Mouse (Mus musculus): ENCODE results near the gene Gm20388. TPM values are rescaled to one million over a fixed set of nuclear protein-coding genes. Genes with fewer than 3 reads are reported as not detected.

The Gm20388 gene
- polyA plus RNA-seq, 1 experiment from 2014 or later = not detected

DNA sequence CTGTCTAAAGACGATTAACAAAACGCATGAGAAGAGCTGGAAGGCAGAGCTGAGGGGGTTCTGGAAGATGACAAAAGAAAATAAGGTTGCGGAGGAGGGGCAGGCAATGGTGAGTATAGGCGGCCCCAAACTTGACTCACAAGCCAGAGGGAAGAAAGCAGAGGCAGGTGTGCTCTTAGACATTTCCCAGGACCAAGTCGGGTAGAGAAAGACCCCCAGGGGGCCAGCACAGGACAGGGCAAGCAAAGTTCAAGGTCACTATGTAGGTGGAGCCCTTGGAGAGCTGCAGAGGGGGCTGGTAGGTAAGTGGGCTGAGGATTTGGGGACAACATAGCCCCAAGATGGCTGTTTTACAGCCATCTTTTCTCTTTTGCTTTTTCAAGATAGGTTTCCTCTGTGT is 168.7 kb downstream of the Gm20388 start:
- H3K4me2 ChIP-seq (ENCODE audit: low read length) = no peak overlapping the region
- no peaks in the 10 kb centered on the region for H3K4me1 ChIP-seq (ENCODE audit: control insufficient read depth in 2 of 2, insufficient read depth in 2 of 2, low read length in 2 of 2)
- H3K9ac ChIP-seq (ENCODE audit: low read length) = no peak overlapping the region
- H3K9me3 ChIP-seq (ENCODE audit: control insufficient read depth, low read length) = no peaks in the 10 kb centered on the region
- no peak for ATAC-seq (ENCODE audit: insufficient number of reproducible peaks, insufficient read depth, low FRiP score, low read depth)
- H3K36me3 ChIP-seq (ENCODE audit: control insufficient read depth, insufficient read depth, low read length) = peaks cover 37% of the 10 kb centered on the region
- H3K27ac ChIP-seq (replicated peaks in 1 of 2; ENCODE audit: control insufficient read depth in 1 of 2, insufficient read depth in 1 of 2, low read depth in 2 of 2, low read length in 2 of 2) = no peak overlapping the region
- 63% methylated on average over 5 of the region's 5 CpGs for WGBS
- H3K27me3 ChIP-seq (ENCODE audit: control insufficient read depth, insufficient read depth, low read length) = no peaks in the 10 kb centered on the region
- H3K4me3 ChIP-seq (ENCODE audit: control insufficient read depth in 1 of 2, insufficient read depth in 1 of 2, low read depth in 1 of 2, low read length in 2 of 2) = no peak overlapping the region

DNA sequence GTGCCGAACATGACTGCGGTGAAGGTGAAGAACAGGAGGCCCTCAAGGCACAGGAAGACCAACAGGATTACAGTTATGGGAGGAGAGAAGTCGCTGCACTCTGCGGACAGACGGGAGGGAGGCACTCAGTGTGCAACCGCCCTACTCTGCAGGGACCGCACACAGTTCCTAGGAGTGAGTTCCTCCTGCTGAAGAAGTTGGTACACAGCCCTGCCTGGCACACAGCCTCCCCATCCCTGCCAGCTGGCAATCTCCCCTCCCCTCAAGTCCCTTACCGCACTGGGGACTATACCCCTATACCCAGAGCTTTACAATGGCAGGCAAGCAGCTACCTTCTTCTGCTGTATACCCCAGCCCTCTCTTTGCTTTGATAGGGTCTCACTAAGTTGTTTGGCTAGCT is 172.6 kb downstream of the Gm20388 start:
- H3K27ac ChIP-seq (replicated peaks in 1 of 2; ENCODE audit: control insufficient read depth in 1 of 2, insufficient read depth in 1 of 2, low read depth in 2 of 2, low read length in 2 of 2) = no peak overlapping the region
- WGBS = 88% methylated on average over 8 of the region's 8 CpGs
- H3K4me3 ChIP-seq (ENCODE audit: control insufficient read depth in 1 of 2, insufficient read depth in 1 of 2, low read depth in 1 of 2, low read length in 2 of 2) = no peak overlapping the region
- H3K4me1 ChIP-seq (ENCODE audit: control insufficient read depth in 2 of 2, insufficient read depth in 2 of 2, low read length in 2 of 2) = no peaks in the 10 kb centered on the region
- peaks cover 74% of the 10 kb centered on the region for H3K36me3 ChIP-seq (ENCODE audit: control insufficient read depth, insufficient read depth, low read length)
- H3K4me2 ChIP-seq (ENCODE audit: low read length) = no peak overlapping the region
- H3K27me3 ChIP-seq (ENCODE audit: control insufficient read depth, insufficient read depth, low read length) = no peaks in the 10 kb centered on the region
- no peak overlapping the region for H3K9ac ChIP-seq (ENCODE audit: low read length)
- H3K9me3 ChIP-seq (ENCODE audit: control insufficient read depth, low read length) = no peaks in the 10 kb centered on the region
- ATAC-seq (ENCODE audit: insufficient number of reproducible peaks, insufficient read depth, low FRiP score, low read depth) = no peak

DNA sequence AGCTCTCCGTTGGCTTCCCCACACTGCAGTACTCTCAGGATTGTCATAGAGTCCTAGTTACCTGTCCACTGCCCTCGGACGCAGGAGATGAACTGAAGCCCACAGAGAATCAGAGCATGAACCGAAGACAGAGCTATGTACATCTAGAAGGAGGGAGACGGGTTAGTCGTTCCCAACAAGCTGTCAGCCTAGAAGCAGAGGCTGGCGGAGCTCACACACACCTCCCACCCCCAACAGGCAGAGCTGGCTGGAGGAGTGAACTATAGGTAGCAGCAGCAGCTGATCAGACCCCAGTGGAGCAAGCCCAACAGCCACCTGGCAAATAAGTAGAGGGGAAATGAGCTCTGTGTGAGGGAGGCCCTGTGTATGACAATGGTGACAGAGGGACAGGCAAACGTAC is 174.1 kb downstream of the Gm20388 start:
- H3K4me2 ChIP-seq (ENCODE audit: low read length) = no peak overlapping the region
- no peaks in the 10 kb centered on the region for H3K27me3 ChIP-seq (ENCODE audit: control insufficient read depth, insufficient read depth, low read length)
- H3K9ac ChIP-seq (ENCODE audit: low read length) = no peak overlapping the region
- no peak overlapping the region for H3K4me3 ChIP-seq (ENCODE audit: control insufficient read depth in 1 of 2, insufficient read depth in 1 of 2, low read depth in 1 of 2, low read length in 2 of 2)
- peaks cover 82% of the 10 kb centered on the region for H3K36me3 ChIP-seq (ENCODE audit: control insufficient read depth, insufficient read depth, low read length)
- H3K27ac ChIP-seq (replicated peaks in 1 of 2; ENCODE audit: control insufficient read depth in 1 of 2, insufficient read depth in 1 of 2, low read depth in 2 of 2, low read length in 2 of 2) = no peak overlapping the region
- H3K9me3 ChIP-seq (ENCODE audit: control insufficient read depth, low read length) = no peaks in the 10 kb centered on the region
- ATAC-seq (ENCODE audit: insufficient number of reproducible peaks, insufficient read depth, low FRiP score, low read depth) = no peak
- WGBS = 86% methylated on average over 8 of the region's 8 CpGs
- H3K4me1 ChIP-seq (ENCODE audit: control insufficient read depth in 2 of 2, insufficient read depth in 2 of 2, low read length in 2 of 2) = no peaks in the 10 kb centered on the region

DNA sequence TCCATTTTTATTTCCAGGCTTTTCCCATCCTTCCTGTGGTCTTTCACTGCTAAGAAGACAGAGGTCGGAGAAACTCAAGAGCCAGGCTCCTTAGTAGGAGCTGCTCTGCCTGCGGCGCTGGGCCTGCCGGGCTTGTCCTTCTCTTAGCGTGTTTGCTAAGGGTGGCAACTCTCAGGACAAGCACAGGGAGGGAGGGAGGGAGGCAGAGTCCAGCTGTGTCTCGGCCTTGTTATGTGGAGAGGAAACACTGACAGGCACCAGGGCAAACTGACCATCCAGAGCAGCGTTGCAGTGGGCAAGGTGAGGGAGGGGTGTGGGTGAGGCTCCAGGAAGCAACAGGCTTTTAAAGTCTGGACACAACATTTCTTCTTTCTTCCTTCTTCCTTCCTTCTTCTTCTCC is 178.9 kb downstream of the Gm20388 start:
- Histone ChIP-seq H3K4me3 (ENCODE audit: control insufficient read depth in 1 of 2, insufficient read depth in 1 of 2, low read depth in 1 of 2, low read length in 2 of 2) (no peak overlapping the region), H3K9ac (ENCODE audit: low read length) (no peak overlapping the region), H3K27ac (replicated peaks in 1 of 2; ENCODE audit: control insufficient read depth in 1 of 2, insufficient read depth in 1 of 2, low read depth in 2 of 2, low read length in 2 of 2) (no peak overlapping the region), H3K9me3 (ENCODE audit: control insufficient read depth, low read length) (no peaks in the 10 kb centered on the region), H3K4me2 (ENCODE audit: low read length) (no peak overlapping the region), H3K36me3 (ENCODE audit: control insufficient read depth, insufficient read depth, low read length) (peaks cover 81% of the 10 kb centered on the region), H3K27me3 (ENCODE audit: control insufficient read depth, insufficient read depth, low read length) (no peaks in the 10 kb centered on the region), H3K4me1 (ENCODE audit: control insufficient read depth in 2 of 2, insufficient read depth in 2 of 2, low read length in 2 of 2) (peaks cover 0 to 2% of the 10 kb centered on the region in 2 experiments; a peak in 1 of 4 replicates)
- ATAC-seq (ENCODE audit: insufficient number of reproducible peaks, insufficient read depth, low FRiP score, low read depth) = no peak
- 84% methylated on average over 7 of the region's 7 CpGs for WGBS

DNA sequence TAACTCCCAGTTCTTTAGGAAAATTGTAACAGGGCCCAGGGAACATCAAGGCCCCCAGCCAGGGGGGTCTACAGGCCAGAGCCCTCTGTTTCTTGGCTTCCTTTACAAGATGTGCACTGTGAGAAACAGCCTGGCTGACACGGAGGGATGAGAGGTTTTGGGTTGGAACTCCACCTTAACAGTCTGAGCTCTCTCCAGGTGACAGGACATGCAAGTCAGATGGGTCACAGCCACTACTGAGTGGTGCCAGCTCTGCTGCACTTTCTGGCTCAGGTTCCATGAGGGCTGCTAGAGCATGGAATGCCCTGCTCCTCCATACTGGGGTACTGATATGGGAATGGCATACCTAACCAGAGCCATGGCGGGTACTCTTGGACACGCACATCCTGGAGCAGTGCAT is 180.4 kb downstream of the Gm20388 start:
- Histone ChIP-seq H3K4me2 (ENCODE audit: low read length) (no peak overlapping the region), H3K4me1 (ENCODE audit: control insufficient read depth in 2 of 2, insufficient read depth in 2 of 2, low read length in 2 of 2) (peaks cover 0 to 2% of the 10 kb centered on the region in 2 experiments; a peak in 1 of 4 replicates), H3K27me3 (ENCODE audit: control insufficient read depth, insufficient read depth, low read length) (no peaks in the 10 kb centered on the region), H3K9me3 (ENCODE audit: control insufficient read depth, low read length) (no peaks in the 10 kb centered on the region), H3K27ac (replicated peaks in 1 of 2; ENCODE audit: control insufficient read depth in 1 of 2, insufficient read depth in 1 of 2, low read depth in 2 of 2, low read length in 2 of 2) (no peak overlapping the region), H3K36me3 (ENCODE audit: control insufficient read depth, insufficient read depth, low read length) (peaks cover 70% of the 10 kb centered on the region), H3K4me3 (ENCODE audit: control insufficient read depth in 1 of 2, insufficient read depth in 1 of 2, low read depth in 1 of 2, low read length in 2 of 2) (no peak overlapping the region), H3K9ac (ENCODE audit: low read length) (no peak overlapping the region)
- WGBS = 87% methylated on average over 3 of the region's 3 CpGs
- ATAC-seq (ENCODE audit: insufficient number of reproducible peaks, insufficient read depth, low FRiP score, low read depth) = no peak

DNA sequence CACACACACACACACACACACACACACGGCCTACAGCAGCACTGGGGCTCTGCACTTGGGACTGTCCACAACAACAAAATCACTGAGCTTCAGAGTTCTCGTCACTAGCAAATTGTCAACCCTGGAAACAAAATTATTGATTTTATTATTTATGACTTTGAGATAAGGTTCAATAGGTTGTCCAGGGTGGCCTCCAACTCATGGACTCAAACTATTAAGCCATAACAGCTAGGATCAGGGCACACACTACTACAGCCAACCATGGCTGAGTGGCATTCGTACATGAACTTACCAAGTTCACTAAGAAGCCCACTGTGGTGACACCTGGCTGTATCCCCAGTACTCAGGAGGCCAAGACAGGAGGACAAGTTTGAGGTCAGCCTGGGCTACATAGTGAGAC is 182.5 kb downstream of the Gm20388 start:
- H3K9ac ChIP-seq (ENCODE audit: low read length) = no peak overlapping the region
- 86% methylated on average over 3 of the region's 3 CpGs for WGBS
- no peak for ATAC-seq (ENCODE audit: insufficient number of reproducible peaks, insufficient read depth, low FRiP score, low read depth)
- no peak overlapping the region for H3K27ac ChIP-seq (replicated peaks in 1 of 2; ENCODE audit: control insufficient read depth in 1 of 2, insufficient read depth in 1 of 2, low read depth in 2 of 2, low read length in 2 of 2)
- H3K9me3 ChIP-seq (ENCODE audit: control insufficient read depth, low read length) = no peaks in the 10 kb centered on the region
- H3K4me2 ChIP-seq (ENCODE audit: low read length) = no peak overlapping the region
- H3K4me3 ChIP-seq (ENCODE audit: control insufficient read depth in 1 of 2, insufficient read depth in 1 of 2, low read depth in 1 of 2, low read length in 2 of 2) = no peak overlapping the region
- no peaks in the 10 kb centered on the region for H3K27me3 ChIP-seq (ENCODE audit: control insufficient read depth, insufficient read depth, low read length)
- H3K4me1 ChIP-seq (ENCODE audit: control insufficient read depth in 2 of 2, insufficient read depth in 2 of 2, low read length in 2 of 2) = peaks cover 0 to 2% of the 10 kb centered on the region in 2 experiments; a peak in 1 of 4 replicates
- peaks cover 53% of the 10 kb centered on the region for H3K36me3 ChIP-seq (ENCODE audit: control insufficient read depth, insufficient read depth, low read length)

DNA sequence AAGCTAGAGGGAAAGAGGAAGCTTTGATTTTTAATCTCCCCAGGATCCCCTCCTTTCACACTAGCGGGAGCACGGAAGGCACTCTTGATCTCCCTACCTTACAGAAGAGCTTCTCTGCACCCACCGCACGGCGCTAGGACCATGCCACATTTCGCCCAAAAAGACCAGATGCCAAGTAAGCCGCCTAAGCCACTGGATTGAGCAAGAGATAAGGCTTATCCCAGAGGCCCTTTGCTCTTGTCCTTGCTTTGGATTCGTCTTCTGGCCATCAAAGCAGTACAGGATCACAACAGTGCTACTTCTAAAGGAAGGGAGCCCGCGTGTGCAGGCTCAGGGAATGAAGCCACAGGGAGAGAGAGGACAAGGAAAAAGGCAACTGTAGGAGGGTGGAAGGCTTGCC is 184.2 kb downstream of the Gm20388 start:
- Histone ChIP-seq H3K4me2 (ENCODE audit: low read length) (no peak overlapping the region), H3K36me3 (ENCODE audit: control insufficient read depth, insufficient read depth, low read length) (peaks cover 47% of the 10 kb centered on the region), H3K9ac (ENCODE audit: low read length) (no peak overlapping the region), H3K27ac (replicated peaks in 1 of 2; ENCODE audit: control insufficient read depth in 1 of 2, insufficient read depth in 1 of 2, low read depth in 2 of 2, low read length in 2 of 2) (no peak overlapping the region), H3K9me3 (ENCODE audit: control insufficient read depth, low read length) (no peaks in the 10 kb centered on the region), H3K27me3 (ENCODE audit: control insufficient read depth, insufficient read depth, low read length) (no peaks in the 10 kb centered on the region), H3K4me1 (ENCODE audit: control insufficient read depth in 2 of 2, insufficient read depth in 2 of 2, low read length in 2 of 2) (peaks cover 0 to 2% of the 10 kb centered on the region in 2 experiments; a peak in 1 of 4 replicates), H3K4me3 (ENCODE audit: control insufficient read depth in 1 of 2, insufficient read depth in 1 of 2, low read depth in 1 of 2, low read length in 2 of 2) (no peak overlapping the region)
- ATAC-seq (ENCODE audit: insufficient number of reproducible peaks, insufficient read depth, low FRiP score, low read depth) = no peak
- WGBS = 78% methylated on average over 10 of the region's 10 CpGs

DNA sequence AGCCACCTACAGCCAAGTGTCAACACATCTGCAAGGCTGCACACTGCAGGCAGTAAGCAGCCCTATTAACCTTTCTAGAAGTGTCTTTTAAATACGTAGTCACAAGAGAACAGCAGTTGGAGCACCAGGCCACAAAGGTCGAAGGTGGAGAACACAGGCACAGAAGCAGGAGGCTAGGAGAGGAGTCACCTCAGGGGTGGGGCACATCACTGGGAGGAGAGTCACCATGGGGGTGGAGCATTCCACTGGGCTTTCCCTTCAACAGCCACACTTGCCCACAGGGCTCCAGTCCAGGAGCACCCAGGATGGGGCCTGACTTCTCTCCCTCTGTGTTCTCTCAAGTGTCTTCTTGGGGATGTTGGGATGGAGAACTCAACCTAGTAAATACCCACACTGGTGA is 185.8 kb downstream of the Gm20388 start:
- Histone ChIP-seq H3K4me2 (ENCODE audit: low read length) (no peak overlapping the region), H3K4me1 (ENCODE audit: control insufficient read depth in 2 of 2, insufficient read depth in 2 of 2, low read length in 2 of 2) (peaks cover 0 to 11% of the 10 kb centered on the region in 2 experiments; a peak in 2 of 4 replicates), H3K9me3 (ENCODE audit: control insufficient read depth, low read length) (no peaks in the 10 kb centered on the region), H3K27ac (replicated peaks in 1 of 2; ENCODE audit: control insufficient read depth in 1 of 2, insufficient read depth in 1 of 2, low read depth in 2 of 2, low read length in 2 of 2) (no peak overlapping the region), H3K4me3 (ENCODE audit: control insufficient read depth in 1 of 2, insufficient read depth in 1 of 2, low read depth in 1 of 2, low read length in 2 of 2) (no peak overlapping the region), H3K27me3 (ENCODE audit: control insufficient read depth, insufficient read depth, low read length) (no peaks in the 10 kb centered on the region), H3K36me3 (ENCODE audit: control insufficient read depth, insufficient read depth, low read length) (peaks cover 32% of the 10 kb centered on the region), H3K9ac (ENCODE audit: low read length) (no peak overlapping the region)
- WGBS = 85% methylated on average over 2 of the region's 2 CpGs
- no peak for ATAC-seq (ENCODE audit: insufficient number of reproducible peaks, insufficient read depth, low FRiP score, low read depth)

All from heart, embryonic 14.5 days (tissue).